Mouse (Mus musculus) kidney, postnatal 36 days (tissue): ENCODE measurements at regions not wholly inside any gene's neighbourhood (a gene's known extent, or its start where the extent isn't known, plus 50 kb on each side); places are given as distances from the start of the nearest gene placed in this dataset.
A peak's percentile ranks its signal among the peaks of the same experiment; 100 is the strongest.

Source experiments
- DNase-seq, 2 experiments: peaks; one replicate each; pipeline ENCODE4 v3.0.0; 2021 to 2022; ENCODE audit warnings: mixed read lengths in 2 of 2

DNA sequence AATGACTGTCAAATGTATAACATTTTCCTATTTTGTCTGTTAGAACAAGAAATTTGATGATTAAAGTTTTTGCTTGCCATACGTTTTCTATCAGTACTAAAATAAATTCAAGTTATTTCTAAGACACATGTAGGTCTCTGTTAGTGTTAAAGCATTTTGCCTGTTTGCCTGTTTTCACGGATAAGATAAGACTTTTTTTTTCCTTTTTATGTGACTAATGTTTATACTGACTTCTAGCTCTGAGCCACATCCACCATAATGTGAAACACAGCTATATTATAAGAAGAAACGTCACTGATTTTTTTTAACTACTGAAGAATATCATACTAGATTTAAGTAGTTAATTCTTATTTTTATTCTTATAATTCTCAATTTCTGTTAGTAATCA lies 1012.6 kb downstream of the Cdh8 start:
- DNase-seq = no peak

DNA sequence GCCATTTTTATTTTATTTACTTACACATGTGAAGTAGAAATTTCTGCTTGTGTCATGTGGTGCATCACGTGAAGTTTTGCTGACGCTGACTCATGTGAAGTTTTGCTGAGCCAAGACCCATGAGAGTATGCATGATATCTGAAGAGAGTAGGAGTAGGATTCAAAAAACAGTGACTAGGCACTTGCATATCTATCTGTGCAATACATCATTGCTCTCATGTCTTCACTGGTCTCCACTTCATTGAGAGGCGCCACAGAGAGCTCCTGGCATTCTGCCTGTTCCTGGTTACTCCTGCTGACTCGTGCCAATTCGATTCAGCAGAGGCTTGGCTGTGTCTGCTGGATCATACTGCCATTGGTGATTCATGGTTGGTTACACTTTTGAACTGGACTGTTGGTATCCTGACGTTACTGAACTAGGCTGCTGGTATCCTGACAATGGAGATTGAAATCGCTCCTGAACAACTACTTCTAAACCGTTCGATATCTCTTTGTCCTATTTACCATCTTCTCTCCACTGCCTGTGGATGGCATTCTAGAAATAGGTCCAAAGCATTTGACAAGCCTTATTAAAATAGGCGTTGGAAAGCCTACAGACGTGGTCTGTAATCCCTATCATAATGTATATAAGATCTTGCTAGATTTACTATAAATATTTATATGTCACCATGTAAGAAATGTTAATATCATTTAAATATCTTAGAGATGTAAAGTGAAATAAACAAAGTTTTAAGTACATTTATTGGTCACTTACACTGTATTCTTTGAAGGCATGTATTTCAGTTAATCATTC lies 1013.2 kb downstream of the Cdh8 start:
- DNase-seq = peak in 1 of 2 experiments; percentile 20

DNA sequence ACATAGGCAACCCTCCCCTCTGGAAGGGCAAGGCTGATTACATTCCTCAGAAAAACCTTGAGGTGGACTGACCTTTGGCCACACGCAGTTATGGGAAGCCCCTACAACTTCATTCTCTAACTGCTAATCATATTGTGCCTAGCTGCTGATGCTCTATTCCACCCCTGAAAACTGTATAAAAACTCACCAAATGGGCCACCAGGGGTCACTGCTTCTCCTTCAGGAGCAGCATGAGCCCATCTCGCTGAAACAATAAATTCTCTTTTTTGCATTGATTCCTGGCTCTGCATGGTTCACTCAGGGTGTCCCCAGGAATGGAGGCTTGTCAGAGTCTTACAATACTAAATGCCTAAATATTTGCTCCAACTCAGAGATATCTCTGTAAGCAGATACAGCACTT lies 1034.5 kb downstream of the Cdh8 start:
- peak in 1 of 2 experiments; percentile 25 for DNase-seq

DNA sequence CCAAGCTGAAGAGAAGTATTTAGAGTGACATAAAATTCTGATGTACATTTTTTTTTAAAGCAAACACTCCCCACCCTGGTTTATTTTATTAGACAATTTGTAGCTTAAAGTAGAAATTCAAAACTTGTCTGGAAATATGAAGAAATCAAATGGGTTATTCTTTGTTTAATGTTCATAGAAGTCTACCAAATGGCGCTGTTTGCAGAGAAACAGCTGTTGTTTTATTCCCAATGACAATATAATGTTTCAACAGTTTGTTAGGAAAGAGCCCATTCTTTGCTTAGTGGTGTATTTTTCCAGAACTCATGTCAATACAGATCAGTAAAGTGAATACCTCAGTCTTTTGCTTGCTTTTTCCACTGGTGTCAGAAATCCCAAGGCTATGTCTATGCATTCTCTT lies 1035.9 kb downstream of the Cdh8 start:
- DNase-seq = no peak

DNA sequence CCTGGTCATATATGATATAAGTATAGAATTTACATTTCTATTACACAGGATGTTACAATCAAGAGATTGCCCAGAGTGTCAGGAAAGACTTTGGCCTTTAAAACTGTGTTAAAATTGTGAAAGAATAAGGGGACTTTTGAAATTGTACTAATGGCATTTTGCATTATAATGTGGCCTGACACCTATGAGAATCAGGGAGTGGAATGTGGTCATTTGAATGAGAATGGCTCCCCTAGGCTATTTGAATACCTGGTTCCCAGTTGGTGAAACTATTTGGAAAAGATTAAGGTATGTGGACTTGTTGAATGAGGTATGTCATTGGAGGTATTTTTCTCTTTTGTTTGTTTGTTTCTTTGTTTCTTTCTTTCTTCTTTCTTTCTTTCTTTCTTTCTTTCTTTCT lies 1038.5 kb downstream of the Cdh8 start:
- no peak for DNase-seq

DNA sequence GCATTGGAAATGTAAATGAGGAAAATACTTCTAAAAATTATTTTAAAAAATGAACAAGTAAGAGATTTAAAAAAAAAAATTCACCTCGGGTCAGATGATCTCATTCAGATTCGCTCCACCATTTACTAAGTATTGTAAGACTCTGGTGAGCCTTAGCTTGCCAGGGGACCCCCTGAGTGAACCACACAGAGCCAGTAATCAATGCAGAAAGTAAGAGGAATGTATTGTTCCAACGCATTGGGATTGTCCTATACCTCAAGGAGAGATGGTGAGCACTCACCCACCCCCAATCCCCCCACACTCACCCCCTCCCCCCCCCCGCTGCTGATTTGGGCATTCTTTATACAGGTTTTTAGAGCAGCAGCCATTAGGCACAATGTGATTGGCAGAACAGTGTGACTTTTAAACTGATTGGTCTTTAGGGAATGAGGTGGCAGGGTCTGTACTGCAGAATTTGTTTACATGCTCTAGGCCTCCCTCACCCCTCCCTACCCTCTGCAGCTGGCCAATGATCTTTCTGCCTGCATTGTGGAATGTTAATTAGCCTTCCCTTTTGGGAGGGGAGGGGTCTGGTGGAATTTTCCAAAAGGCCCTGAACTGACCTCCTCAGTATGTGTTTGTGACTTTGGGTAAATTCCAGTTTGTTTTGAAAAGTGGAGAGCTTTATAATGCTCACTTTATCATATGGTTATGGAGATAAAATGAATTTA lies 1043.4 kb downstream of the Cdh8 start:
- peak in 1 of 2 experiments; percentile 3 for DNase-seq

DNA sequence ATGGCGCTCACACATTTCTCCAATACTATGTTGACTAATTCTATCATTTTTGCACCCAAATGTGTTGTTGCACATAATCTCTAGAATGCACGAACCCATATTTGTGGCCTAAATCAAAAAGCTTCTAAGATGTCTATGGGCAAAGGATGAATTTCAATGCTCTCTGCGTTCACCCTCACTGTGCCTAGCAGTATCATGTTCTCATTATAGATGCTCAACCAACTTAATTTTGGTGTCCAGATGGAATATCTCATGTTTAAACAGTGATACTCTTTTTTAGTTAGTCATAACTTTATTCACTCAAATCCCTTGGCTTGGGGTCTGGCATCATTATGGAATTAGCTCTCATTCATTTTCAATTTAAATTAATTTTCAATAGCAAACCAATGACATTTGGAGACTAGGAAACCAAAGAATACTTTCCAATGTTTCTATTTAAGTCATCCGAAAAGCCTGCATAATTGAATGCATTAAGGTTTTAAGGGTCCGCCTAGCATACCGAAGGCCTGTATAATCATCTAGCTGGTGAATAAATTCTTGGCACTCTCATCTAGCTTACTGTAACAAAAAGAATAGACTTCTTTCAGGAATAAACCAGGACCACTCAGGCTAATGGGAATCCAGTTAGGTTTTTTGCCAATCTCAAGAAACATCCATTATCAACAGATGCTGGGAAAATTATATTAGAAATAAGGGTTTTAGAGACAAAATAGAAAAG lies 1050.7 kb downstream of the Cdh8 start:
- DNase-seq = no peak

DNA sequence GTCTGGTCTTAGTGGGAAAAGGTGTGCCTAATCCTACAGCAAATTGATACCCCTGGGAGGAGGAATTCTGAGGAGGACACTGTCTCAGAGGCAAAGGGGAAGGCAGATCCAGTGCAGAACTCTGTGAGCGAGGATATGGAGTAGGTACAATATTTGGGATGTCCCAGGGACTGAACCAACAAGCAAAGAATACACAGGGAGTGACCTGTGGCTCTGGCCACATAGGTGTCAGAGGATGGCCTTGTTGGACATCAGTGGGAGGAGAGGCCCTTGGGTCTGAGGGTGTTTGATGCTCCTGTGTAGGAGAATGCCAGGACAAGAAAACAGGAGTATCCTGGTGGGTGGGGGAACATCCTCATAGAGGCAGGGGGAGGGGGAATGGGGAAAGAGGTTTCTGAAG lies 1079.0 kb downstream of the Cdh8 start:
- no peak for DNase-seq

DNA sequence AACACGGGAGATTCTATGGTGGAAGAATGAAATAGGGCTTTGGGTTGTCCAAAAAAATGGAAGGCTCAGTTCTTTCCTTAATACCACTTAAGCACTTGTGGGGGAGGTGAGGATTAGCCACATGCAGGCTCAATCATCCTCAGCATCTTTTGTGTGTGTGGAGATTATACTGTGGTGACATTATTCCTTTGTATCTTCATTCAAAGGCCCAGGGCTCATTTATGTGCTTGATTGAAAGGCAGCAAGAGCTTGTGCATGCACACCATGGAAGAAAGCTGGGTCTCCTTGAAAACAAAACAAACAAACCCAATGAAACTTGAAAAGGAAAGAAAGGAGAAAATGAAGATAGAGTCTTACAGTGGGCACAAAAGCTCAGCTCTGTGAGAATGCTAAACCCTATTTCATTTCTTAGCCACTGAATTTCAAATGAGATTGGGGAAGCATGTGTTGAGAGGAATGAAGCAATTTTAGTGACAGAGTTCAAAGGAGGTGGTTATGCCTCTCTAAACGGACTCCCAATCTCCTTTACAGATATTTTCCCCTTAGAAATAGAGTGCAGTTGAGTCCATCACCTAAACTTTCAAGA lies 1106.8 kb downstream of the Cdh8 start:
- no peak for DNase-seq

DNA sequence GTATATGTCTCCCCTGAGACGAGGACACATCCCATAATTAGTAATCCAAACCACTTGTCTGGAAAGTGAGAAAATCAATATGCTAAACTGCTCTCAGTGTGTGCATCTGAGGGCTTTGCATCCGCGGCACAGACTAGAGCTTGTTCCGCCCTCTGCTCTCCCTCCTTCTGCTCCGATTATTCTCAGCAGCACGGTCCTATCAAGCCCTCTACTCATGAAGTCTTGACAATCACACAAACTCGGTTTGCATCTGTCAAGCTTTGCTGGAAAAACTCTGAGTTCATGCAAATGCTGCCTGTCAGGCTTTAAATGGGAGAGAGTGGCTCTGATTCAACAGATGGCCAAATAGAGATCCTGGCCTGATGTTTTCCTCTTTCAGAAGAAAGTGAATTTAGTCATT lies 1121.3 kb downstream of the Cdh8 start:
- DNase-seq = no peak

DNA sequence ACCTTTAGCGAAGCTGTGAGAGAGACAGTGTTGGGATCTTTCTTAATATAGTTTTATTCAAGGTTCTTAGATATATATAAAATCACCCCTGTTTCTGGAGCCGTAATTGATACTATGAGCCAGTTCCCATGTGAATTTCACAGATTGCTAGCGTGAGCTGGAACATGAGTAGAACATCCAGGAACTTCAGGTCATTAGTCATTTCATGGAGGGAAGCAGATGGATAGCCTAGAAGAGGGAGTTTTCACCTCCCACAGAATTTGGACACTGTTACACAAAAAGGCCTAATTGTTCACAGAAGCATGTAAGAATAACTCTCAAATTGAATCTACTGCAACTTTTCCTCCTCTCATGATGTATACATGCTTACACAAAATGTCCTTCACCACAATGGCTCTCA lies 1156.0 kb downstream of the Cdh8 start:
- DNase-seq = no peak

DNA sequence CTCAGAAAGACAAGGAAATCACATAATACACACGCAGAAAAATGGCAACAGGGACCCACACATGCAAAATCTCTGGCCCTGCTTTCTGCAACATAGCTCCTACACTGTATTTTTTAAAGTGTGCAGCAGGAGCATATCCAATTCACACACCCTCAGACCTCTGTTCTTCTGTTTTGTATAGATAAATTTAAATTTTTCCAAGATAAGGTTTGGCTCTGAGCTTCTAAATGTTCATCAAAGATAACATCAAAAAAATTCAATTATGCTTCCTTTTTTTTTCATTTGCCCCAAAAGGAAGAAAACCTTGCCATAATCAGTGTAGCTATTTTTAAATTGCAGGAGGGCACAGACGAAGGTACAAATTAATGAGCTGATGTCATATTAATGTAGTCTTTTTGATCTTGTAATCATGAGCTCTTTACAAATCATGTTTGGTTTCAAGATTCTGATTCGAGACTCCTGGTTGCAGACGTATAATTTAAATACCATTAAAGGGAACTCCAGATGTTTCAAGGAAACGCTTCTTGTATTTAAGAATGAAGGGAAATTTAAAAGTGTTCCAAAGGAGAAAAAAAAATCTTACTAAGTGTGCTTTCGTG lies 1172.8 kb downstream of the Cdh8 start:
- no peak for DNase-seq

DNA sequence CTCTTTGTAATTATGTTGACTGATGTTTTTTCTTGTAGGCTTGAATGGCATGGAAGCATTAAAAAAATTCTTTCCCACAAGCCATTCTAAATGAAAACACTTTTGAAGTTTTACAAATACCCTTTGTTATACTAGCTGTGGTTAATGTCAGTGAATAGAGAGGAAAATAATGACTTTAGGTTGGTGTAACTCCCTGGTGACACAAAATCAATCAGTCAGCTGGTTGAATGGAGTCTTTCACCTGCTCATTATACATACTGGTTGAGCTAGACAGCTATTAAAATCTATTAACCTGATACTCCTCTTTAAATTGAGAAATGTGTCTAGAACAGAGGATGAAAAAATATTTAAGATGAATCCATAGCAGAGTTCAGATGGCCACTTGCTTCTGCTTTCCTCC lies 1202.3 kb downstream of the Cdh8 start:
- DNase-seq = no peak
